Mouse (Mus musculus): Measurements from ENCODE around the gene Gss. TPM values are rescaled to one million over a fixed set of nuclear protein-coding genes. Genes with fewer than 3 reads are reported as not detected.

Gss gene
- polyA plus RNA-seq, 1 experiment from 2014 or later, result 41.8 TPM

DNA sequence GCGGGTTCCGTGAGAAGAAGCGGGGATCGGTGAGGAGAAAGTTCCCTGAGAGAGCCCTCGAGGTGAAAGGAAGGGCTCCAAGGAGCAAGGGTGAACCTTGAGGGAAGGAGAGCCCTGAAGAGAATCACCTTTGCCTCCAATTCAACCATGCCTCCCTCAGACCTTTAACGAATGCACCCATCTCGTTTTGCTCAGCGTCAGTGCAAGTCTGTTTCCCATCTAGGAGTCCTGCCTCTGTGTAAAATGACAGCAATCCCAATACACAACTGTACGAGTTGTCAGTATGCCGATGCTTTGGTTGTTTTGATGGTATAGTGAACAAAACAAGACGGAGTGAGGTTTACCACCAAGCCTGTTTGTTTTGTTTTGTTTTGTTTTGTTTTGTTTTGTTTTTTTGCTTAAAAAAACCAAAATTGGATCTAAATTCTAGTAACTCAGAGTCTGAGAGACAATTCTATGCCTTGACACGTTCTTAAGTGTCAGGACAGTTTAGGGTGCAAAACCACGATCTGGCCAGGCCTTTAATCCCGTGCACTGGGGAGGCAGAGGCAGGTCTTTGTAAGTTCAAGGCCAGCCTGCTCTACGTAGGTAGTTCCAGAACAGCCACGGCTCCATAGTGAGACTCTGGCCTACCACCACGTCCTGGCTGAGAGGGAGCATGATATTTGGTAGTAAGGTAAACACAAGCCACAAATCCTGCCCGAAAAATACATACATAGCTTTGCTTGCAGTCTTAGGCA lies 73.9 kb downstream of the Gss start:
- Histone ChIP-seq H3K9me3 (replicated peaks; ENCODE audit: control insufficient read depth, low read length) (no peaks in the 10 kb centered on the region), H3K4me2 (ENCODE audit: low read depth, low read length) (peak overlapping the region; percentile 88), H3K27me3 (ENCODE audit: control insufficient read depth, insufficient read depth, low read length) (peaks cover 8% of the 10 kb centered on the region; the same call in 1 of the 2 replicates), H3K36me3 (ENCODE audit: control insufficient read depth, insufficient read depth, low read length) (no peaks in the 10 kb centered on the region; the same call in 1 of the 2 replicates), H3K9ac (ENCODE audit: low read length) (peak overlapping the region; percentile 78), H3K4me1 (ENCODE audit: control insufficient read depth, insufficient read depth, low read length) (peaks cover 10% of the 10 kb centered on the region; the same call in 1 of the 2 replicates), H3K27ac (ENCODE audit: low read length) (peak overlapping the region; percentile 0; the same call in 1 of the 2 replicates), H3K4me3 (replicated peaks; ENCODE audit: low read length) (peak overlapping the region; percentile 81)
- no peak for ATAC-seq (ENCODE audit: insufficient read depth, low FRiP score)
- 24% methylated on average over 18 of the region's 18 CpGs for WGBS

DNA sequence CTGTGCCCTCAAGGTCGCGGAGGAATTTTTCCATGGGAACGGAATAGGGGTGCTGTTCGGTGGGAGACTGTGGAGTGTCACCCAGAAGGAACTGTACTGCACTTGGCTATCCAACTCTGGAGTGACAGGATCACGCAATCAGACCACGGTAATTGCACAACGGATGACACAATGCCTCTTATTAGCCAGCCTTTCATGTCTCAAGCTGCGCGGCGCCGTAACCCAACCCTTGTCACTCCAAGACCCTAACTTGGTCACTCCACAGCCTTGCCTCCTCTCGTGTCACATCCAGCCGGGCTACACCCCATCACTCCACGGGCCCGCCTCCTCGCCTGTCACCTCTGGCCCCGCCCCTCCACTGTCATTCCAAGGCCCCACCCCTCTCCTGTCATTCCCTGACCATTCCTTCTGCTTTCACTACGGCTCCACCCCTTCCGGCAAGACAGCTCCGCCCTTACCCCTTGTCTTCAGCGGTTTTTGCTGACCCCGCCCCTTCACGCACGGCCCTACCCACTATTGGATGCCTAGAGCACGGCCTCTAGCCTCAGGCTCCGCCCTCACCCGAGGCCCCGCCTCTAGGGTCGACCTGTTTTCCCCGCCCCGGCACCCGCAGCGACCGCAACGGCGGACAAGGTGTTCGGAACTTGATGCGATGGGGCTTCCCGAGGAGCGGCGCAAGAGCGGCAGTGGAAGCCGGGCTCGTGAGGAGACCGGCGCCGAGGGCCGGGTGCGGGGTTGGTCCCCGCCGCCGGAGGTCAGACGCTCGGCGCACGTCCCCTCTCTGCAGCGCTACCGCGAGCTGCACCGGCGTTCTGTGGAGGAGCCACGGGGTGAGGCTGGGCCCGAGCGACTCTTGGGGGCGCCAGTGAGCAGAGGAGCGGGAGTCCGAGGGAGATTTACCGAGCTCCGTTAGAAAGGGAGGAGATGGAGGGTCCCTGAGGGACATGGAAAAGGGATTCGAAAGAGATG lies 74.9 kb downstream of the Gss start, which contains the start of the genes Acss2 and Ggt7:
Gene Acss2, plus strand, starts transcription at position 494 of the 969 bp plus-strand sequence.
Gene Ggt7, minus strand, starts transcription at position 783 of the 969 bp plus-strand sequence.
- 3% methylated on average over 68 of the region's 70 CpGs for WGBS
- H3K4me1 ChIP-seq (ENCODE audit: control insufficient read depth, insufficient read depth, low read length), result peaks cover 10% of the 10 kb centered on the region; the same call in 1 of the 2 replicates
- H3K36me3 ChIP-seq (ENCODE audit: control insufficient read depth, insufficient read depth, low read length), result no peaks in the 10 kb centered on the region; the same call in 1 of the 2 replicates
- peak within 1 kb of the TSS; percentile 78 for H3K9ac ChIP-seq (ENCODE audit: low read length)
- peak within 1 kb of the TSS; percentile 54; the same call in 1 of the 2 replicates for H3K27ac ChIP-seq (ENCODE audit: low read length)
- peak; percentile 99 for ATAC-seq (ENCODE audit: insufficient read depth, low FRiP score)
- peak within 1 kb of the TSS; percentile 88 for H3K4me2 ChIP-seq (ENCODE audit: low read depth, low read length)
- H3K9me3 ChIP-seq (replicated peaks; ENCODE audit: control insufficient read depth, low read length), result no peaks in the 10 kb centered on the region
- H3K27me3 ChIP-seq (ENCODE audit: control insufficient read depth, insufficient read depth, low read length), result peaks cover 8% of the 10 kb centered on the region; the same call in 1 of the 2 replicates
- H3K4me3 ChIP-seq (replicated peaks; ENCODE audit: low read length), result peak within 1 kb of the TSS; percentile 81

- 17% methylated on average over 1 of the region's 1 CpGs for WGBS
- Histone ChIP-seq H3K4me1 (ENCODE audit: control insufficient read depth, insufficient read depth, low read length) (peaks cover 10% of the 10 kb centered on the region; the same call in 1 of the 2 replicates), H3K4me3 (replicated peaks; ENCODE audit: low read length) (no peak overlapping the region), H3K27ac (ENCODE audit: low read length) (no peak overlapping the region), H3K9me3 (replicated peaks; ENCODE audit: control insufficient read depth, low read length) (no peaks in the 10 kb centered on the region), H3K4me2 (ENCODE audit: low read depth, low read length) (no peak overlapping the region), H3K9ac (ENCODE audit: low read length) (no peak overlapping the region), H3K27me3 (ENCODE audit: control insufficient read depth, insufficient read depth, low read length) (peaks cover 8% of the 10 kb centered on the region; the same call in 1 of the 2 replicates), H3K36me3 (ENCODE audit: control insufficient read depth, insufficient read depth, low read length) (no peaks in the 10 kb centered on the region)
- ATAC-seq (ENCODE audit: insufficient read depth, low FRiP score), result no peak
Measured at GRCm38 (mm10) chr2:155515941-155516340, 76.7 kb downstream of the Gss start.

DNA sequence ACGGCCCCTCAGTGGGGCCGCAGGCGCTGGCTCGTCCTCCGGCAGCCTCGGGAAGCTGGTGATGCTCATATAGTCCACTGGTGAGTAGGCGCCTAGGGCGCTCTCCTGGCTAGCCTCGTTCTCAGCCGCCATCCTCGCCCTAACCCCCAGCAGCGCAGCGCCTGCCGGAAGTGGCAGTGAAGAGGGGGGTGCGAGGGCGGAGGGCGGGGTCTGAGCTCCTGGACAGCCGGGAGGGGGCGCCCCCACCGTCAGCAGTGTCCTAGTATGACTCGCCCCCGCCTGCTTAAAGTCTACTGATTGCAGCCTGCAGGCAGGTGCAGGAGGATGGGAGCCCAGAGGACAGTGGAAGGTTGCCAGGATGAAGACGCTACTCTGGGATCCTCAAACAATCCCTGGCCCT lies 77.9 kb downstream of the Gss start:
- WGBS, result 3% methylated on average over 23 of the region's 23 CpGs
- Histone ChIP-seq H3K27ac (ENCODE audit: low read length) (no peak overlapping the region), H3K4me2 (ENCODE audit: low read depth, low read length) (peak overlapping the region; percentile 64), H3K36me3 (ENCODE audit: control insufficient read depth, insufficient read depth, low read length) (no peaks in the 10 kb centered on the region), H3K9ac (ENCODE audit: low read length) (peak overlapping the region; percentile 64), H3K4me3 (replicated peaks; ENCODE audit: low read length) (peak overlapping the region; percentile 44), H3K4me1 (ENCODE audit: control insufficient read depth, insufficient read depth, low read length) (peaks cover 10% of the 10 kb centered on the region; the same call in 1 of the 2 replicates), H3K27me3 (ENCODE audit: control insufficient read depth, insufficient read depth, low read length) (peaks cover 8% of the 10 kb centered on the region; the same call in 1 of the 2 replicates), H3K9me3 (replicated peaks; ENCODE audit: control insufficient read depth, low read length) (no peaks in the 10 kb centered on the region)
- ATAC-seq (ENCODE audit: insufficient read depth, low FRiP score), result no peak

GRCm38 (mm10) chr2:155513543-155513942 lies 79.1 kb downstream of the Gss start:
- Histone ChIP-seq H3K4me3 (replicated peaks; ENCODE audit: low read length) (no peak overlapping the region), H3K9me3 (replicated peaks; ENCODE audit: control insufficient read depth, low read length) (no peaks in the 10 kb centered on the region), H3K4me2 (ENCODE audit: low read depth, low read length) (0 out of 2 replicates have a peak overlapping the region, but pooled peaks have one; percentile 64), H3K27ac (ENCODE audit: low read length) (no peak overlapping the region), H3K9ac (ENCODE audit: low read length) (no peak overlapping the region), H3K36me3 (ENCODE audit: control insufficient read depth, insufficient read depth, low read length) (no peaks in the 10 kb centered on the region), H3K4me1 (ENCODE audit: control insufficient read depth, insufficient read depth, low read length) (peaks cover 10% of the 10 kb centered on the region; the same call in 1 of the 2 replicates), H3K27me3 (ENCODE audit: control insufficient read depth, insufficient read depth, low read length) (peaks cover 8% of the 10 kb centered on the region; the same call in 1 of the 2 replicates)
- 59% methylated on average over 5 of the region's 5 CpGs for WGBS
- no peak for ATAC-seq (ENCODE audit: insufficient read depth, low FRiP score)

MicroRNAs within 50 kb of the gene (microRNA counts, 519-probe panel; counts per million panel counts)
- microRNA mmu-miR-499, result 2,168 counts per million, percentile 45 among the panel's probes with 10 or more counts

Small RNAs within 50 kb of the gene (microRNA-seq; reads per million reads assigned to microRNA genes)
- 8.9 reads per million, percentile 30 among the genes with 10 or more reads in this experiment for gene Mir499

Other genes starting within 250 kb of the Gss start
- gene Pigu, start 235.4 kb downstream of the Gss start, polyA plus RNA-seq (2015; fragmentation: Nextera tagmentation; extraction: Ambion mirVana), result 54.0 and 63.8 TPM in 2 replicates
- gene Trp53inp2, start 211.8 kb downstream of the Gss start, polyA plus RNA-seq (2015; fragmentation: Nextera tagmentation; extraction: Ambion mirVana), result 34.0 and 49.9 TPM in 2 replicates
- 13.6 and 13.9 TPM in 2 replicates for gene Ncoa6, start 118.9 kb downstream of the Gss start, polyA plus RNA-seq (2015; fragmentation: Nextera tagmentation; extraction: Ambion mirVana)
- 12.6 and 15.4 TPM in 2 replicates for gene Acss2, start 74.9 kb downstream of the Gss start, polyA plus RNA-seq (2015; fragmentation: Nextera tagmentation; extraction: Ambion mirVana)
- gene Ggt7, start 74.6 kb downstream of the Gss start, polyA plus RNA-seq (2015; fragmentation: Nextera tagmentation; extraction: Ambion mirVana), result 4.5 and 5.0 TPM in 2 replicates
- 0.21 and 0.58 TPM in 2 replicates for gene Myh7b, start 18.4 kb upstream of the Gss start, polyA plus RNA-seq (2015; fragmentation: Nextera tagmentation; extraction: Ambion mirVana)
- 111 and 115 TPM in 2 replicates for gene Trpc4ap, start 99.6 kb upstream of the Gss start, polyA plus RNA-seq (2015; fragmentation: Nextera tagmentation; extraction: Ambion mirVana)
- 112 and 114 TPM in 2 replicates for gene Edem2, start 136.7 kb upstream of the Gss start, polyA plus RNA-seq (2015; fragmentation: Nextera tagmentation; extraction: Ambion mirVana)
- not detected in 2 replicates for gene Gm17581, start 143.1 kb upstream of the Gss start, polyA plus RNA-seq (2015; fragmentation: Nextera tagmentation; extraction: Ambion mirVana)
- gene Procr, start 158.3 kb upstream of the Gss start, polyA plus RNA-seq (2015; fragmentation: Nextera tagmentation; extraction: Ambion mirVana), result 18.2 and 23.1 TPM in 2 replicates
- gene Mmp24, start 182.5 kb upstream of the Gss start, polyA plus RNA-seq (2015; fragmentation: Nextera tagmentation; extraction: Ambion mirVana), result 0.23 and 0.31 TPM in 2 replicates
- 22.1 and 25.7 TPM in 2 replicates for gene BC029722, start 226.6 kb upstream of the Gss start, polyA plus RNA-seq (2015; fragmentation: Nextera tagmentation; extraction: Ambion mirVana)
- 221 and 238 TPM in 2 replicates for gene Eif6, start 234.1 kb upstream of the Gss start, polyA plus RNA-seq (2015; fragmentation: Nextera tagmentation; extraction: Ambion mirVana)
- gene Fam83c, start 242.0 kb upstream of the Gss start, polyA plus RNA-seq (2015; fragmentation: Nextera tagmentation; extraction: Ambion mirVana), result 5.4 and 5.8 TPM in 2 replicates

Data from stomach, embryonic 16.5 days (tissue).